Mouse (Mus musculus): ENCODE measurements around the gene Ms4a18.
"Not testable (repeated sequence)": the region's sequence is repeated elsewhere in the genome, so short reads cannot be mapped to it uniquely, and the experiment has no call there.

Gene Ms4a18

GRCm38 (mm10) chr19:11017891-11018290 lies at the start of gene Ms4a18:
Gene Ms4a18, minus strand, starts transcription at chr19:11018031.
- DNase-seq: no peak

DNA sequence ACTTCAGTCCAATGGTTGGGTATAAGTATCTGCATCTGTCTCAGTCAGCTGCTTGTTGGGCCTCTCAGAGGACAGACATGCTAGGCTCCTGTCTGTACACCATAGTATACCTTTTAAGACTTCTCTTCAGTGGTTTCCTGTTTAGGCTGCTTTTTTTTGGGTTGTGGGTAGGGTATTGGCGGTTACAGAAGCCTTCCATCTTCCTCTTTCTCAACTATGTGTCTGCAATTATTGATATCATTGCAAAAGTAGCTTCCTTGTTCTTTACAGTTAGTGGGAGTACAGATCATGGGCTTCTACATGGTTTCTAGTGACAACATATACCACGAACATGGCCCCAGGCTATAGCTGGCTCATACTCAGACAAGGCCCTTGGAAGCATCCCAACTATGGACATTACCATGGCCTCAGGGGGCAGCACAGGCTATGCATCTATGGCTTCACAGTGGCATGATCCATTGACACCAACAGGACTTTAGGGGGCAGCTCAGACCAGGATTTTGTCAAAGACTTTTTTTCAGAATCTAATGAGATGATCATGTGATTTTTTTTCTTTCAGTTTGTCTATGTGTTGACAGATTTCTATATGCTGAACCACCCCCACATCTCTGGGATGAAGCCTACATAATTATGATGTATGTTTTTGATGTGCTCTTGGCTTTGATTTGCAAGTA lies 47.5 kb upstream of the Ms4a18 start:
- DNase-seq: no peak

DNA sequence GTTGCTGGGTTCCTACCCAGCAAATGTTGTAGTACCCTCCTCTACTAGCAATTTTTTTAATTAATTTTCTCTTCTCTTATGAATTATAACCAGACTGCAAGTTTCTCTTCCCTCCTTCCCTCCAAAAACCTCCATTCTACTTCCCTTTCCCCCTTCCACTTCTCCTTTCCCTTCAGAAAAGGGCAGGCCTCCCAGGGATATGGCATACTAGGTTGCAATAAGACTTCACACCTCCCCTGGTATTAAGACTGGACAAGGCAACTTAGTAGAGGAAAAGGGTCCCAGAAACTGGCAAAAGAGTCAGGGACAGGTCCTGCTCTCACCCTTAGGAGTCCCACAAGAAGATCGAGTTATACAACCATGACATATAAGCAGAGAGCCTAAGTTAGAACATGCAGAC lies 43.1 kb upstream of the Ms4a18 start:
- no peak for DNase-seq

- DNase-seq: no peak
These were observed 42.1 kb upstream of the Ms4a18 start for GRCm38 (mm10) chr19:11059967-11060366.

DNA sequence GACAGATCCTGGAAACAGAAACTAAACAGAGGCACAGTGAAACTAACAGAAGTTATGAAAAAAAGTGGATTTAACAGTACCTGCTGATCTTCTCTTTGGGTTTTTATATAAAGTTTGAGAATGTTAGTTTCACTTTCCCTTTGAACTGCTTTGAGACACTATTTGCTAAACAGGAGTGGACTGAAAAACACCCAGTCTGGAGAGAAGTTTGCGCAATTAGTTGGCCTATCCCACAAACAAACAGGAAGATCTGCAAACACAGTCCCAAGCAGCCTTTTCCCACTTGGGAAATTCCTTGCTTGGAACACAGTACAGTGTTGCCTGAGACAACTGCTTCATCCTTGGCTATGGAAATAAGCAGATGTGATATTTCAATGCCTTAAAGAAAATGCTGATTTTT lies 37.9 kb upstream of the Ms4a18 start:
- DNase-seq: not testable (repeated sequence)

DNA sequence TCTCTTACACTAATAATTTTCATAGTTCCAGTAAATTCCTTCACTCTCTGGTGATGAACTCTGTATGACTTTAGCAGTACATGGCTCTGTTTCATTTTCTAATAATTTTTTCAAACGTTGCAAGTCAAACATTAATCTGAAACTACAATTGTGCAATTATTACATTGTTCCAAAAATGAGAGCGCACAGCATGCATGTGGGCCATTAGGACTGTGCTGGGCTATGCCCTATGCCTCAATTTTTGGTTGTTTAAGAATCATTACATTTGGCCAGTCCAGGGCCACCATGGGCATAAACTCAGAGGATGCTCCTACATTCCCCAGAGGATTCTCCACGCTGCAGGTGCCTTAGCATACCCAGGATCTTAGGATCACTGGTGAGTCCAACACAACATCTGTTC lies 35.4 kb upstream of the Ms4a18 start:
- no peak for DNase-seq

DNA sequence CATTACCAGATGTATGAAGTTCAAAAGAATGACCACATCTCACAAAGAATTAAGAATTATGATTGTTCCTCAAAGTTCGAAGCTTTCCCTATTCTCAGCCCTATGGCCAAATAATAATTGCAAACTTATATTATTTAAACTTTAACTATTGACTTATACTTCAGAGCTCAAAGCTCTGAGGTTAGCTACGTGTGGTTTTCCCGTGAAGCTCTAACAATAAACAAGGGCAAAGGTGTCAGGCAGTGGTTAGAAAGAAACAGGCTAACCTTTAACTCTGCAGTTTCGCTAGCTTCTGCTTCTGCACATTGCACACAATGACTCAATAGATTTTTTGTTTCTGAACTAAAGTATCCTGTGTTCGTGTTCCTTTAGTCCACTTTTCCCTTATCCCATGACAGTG lies 35.0 kb upstream of the Ms4a18 start:
- DNase-seq: no peak

- DNase-seq: no peak
These were observed 32.5 kb upstream of the Ms4a18 start for GRCm38 (mm10) chr19:11050286-11050685.

DNA sequence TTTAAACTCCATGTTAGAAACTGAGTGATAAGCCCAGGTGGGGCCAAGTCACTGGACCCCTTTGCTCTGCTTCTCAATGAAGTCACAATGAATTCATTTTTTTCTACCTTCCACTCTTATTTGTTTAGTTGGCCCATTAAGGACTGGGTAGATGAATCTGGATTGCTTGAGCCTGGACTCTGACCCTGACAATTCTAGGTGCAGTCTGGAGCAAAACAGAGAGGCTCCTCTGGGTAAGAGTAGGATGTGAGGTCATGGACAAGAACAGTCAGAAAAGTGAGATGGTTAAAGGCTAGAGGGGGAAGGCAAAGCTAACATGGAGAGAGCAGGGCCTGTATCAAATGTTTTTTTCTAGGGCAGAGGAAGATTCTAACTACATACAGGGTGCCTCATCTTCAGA lies 31.6 kb upstream of the Ms4a18 start:
- no peak for DNase-seq

DNA sequence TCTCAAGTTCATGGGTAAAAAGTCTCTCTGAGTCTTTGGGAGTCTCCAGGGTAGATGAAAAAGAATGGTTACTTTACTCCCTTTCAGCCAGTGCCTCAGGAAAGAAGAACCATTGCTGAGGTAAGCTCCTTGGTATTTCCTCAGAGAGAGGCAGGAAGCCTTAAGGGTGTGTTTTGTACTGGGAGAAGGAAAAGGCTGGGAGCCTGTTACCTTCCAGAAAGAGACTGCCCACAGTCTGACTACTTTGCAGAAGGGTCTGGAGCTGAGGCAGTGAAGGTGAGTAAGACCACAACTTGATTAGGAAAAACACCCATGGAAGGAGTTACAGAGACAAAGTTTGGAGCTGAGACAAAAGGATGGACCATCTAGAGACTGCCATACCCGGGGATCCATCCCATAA lies 30.7 kb upstream of the Ms4a18 start:
- DNase-seq: no peak

DNA sequence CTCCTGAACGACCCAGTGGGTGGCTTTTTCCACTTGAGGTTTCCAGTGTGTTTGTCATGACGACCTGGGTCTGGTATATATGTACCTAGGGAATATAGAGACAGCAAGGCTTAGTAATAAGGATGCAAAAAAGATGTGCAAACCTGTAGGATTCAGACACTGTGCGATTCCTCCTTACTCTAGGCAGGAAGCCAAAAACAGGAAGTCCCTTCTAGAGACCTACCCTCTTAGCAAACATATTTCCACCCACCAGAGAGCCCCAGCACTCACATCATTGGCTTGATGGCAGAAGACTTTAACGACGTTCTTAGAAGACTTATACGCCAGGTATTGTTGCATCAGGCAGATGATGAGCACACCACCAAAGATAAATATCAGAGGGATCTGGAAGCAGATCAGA lies 30.2 kb upstream of the Ms4a18 start:
- no peak for DNase-seq

- no peak for DNase-seq
These were observed 27.3 kb upstream of the Ms4a18 start for GRCm38 (mm10) chr19:11044996-11045711.

GRCm38 (mm10) chr19:11044671-11044995 lies 26.8 kb upstream of the Ms4a18 start:
- no peak for DNase-seq

GRCm38 (mm10) chr19:11037570-11037969 lies 19.7 kb upstream of the Ms4a18 start:
- no peak for DNase-seq

DNA sequence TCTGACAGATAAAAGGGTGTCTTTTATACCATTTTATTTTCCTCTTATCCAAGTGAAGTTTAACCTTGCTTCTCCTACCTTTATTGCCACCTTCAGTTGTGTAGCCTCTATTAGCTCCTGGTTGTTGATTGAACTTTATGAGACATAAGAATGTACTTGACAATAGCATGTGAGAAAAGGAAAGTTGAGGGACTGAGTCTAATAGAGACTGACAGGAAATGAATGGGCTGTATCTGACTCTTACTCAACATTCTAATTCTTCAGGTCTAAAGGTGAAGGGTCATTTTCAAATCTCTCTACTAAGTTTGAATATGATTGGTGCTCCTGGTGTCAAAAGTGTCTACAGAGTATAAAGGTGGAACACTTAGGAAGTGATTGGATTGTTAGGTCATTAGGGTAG lies 4.6 kb upstream of the Ms4a18 start:
- no peak for DNase-seq

DNA sequence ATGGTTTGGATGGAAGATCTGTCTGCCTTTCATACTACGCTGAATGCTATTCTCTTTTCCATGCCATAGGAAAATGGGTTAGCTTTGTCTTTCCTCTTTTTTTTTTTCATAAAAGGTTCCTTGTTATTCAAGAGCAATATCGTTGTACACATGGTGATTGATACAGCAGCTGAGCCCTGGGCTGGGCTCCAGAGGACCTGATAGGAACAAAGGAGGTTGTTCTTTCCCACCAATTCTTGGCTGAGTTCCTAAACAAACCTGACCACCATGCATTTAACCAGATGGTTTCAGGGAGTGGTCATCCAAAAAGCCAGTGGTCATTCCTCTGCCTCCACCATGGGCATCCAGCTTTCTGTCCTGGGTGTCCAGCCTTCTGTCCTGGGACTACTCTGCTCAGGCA lies 580 bp downstream of the Ms4a18 start:
- DNase-seq: no peak

GRCm38 (mm10) chr19:11015998-11016397 lies 1.8 kb downstream of the Ms4a18 start:
- DNase-seq: no peak

- DNase-seq: no peak
These were observed 2.4 kb downstream of the Ms4a18 start for GRCm38 (mm10) chr19:11015468-11015867.

DNA sequence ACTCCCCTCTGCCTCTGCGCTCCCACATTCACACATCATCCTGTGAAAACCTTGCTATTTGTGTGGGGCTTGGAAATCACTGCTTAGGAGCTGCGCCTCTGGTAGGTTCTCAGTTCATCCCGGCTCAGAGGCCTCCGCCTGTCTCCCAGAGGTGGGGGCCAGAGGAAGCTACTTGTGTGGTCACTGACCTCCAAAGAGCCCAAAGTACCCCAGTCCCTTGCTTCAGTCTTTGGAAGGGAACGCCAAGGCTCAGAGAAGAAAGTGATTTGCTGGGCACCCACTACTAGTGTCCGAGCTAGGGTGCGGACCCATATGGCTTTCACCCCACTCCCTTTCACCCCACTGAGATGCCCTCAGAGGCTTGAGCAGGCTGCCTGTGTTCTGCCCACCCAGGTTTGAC lies 24.7 kb downstream of the Ms4a18 start, which contains the start of gene Ms4a15:
Gene Ms4a15 (minus strand): TSS at position 101 of the 400 bp plus-strand sequence.
- DNase-seq: no peak

DNA sequence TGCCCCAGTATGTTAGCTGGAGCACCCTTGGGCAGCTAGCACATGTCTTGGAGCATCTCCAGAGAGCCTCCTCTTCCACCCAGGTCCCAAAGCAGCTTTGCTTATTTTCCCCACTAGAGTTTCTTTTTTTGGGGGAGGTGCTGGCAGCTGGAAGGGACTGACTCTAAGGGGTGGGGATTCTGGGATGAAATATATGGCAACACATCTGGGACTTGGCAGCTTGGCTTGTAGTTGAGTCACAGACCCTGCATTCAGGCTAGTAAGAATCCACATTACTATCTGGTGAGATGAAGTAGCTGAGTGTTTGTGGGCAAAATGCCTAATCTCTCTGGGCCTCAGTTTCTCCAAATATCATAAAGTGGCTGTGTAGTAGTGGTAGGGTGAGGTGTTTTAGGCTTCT lies 25.9 kb downstream of the Ms4a18 start:
- no peak for DNase-seq

- DNase-seq: no peak
These were observed 27.1 kb downstream of the Ms4a18 start for GRCm38 (mm10) chr19:10990751-10991150.

GRCm38 (mm10) chr19:10988563-10988962 lies 29.3 kb downstream of the Ms4a18 start:
- DNase-seq: no peak

GRCm38 (mm10) chr19:10985889-10986288 lies 31.9 kb downstream of the Ms4a18 start:
- no peak for DNase-seq

- DNase-seq: no peak
These were observed 33.3 kb downstream of the Ms4a18 start for GRCm38 (mm10) chr19:10984551-10984950.

GRCm38 (mm10) chr19:10983146-10983545 lies 34.7 kb downstream of the Ms4a18 start:
- DNase-seq: peak; percentile 25

All from cerebellum, adult 11-12 months (tissue).